In genomic region chr1:136845341-136845740, GRCm38 (mm10) we compare ENCODE assay signal across 34 mouse cellular contexts.
"Had no signal": no experiment of that assay in that cellular context is flagged by ENCODE, and none has a peak within 500 bp of the region (broad histone marks: within the 10 kb centered on the region; RNA-seq: fewer than 3 reads in every experiment).

No protein-coding gene starts in this region.

- H3K4me3 ChIP-seq: heart, adult 2 months; heart, embryonic 10.5 days; heart, embryonic 12.5 days; heart, embryonic 13.5 days; heart, embryonic 15.5 days; hindbrain, embryonic 10.5 days; hindbrain, embryonic 12.5 days; hindbrain, embryonic 13.5 days; hindbrain, embryonic 15.5 days; intestine, embryonic 15.5 days; kidney, embryonic 15.5 days; layer of hippocampus, adult 2 months had no signal

- H3K27ac ChIP-seq: heart, adult 2 months; heart, embryonic 10.5 days; heart, embryonic 13.5 days; heart, embryonic 15.5 days; hindbrain, embryonic 10.5 days; hindbrain, embryonic 12.5 days; hindbrain, embryonic 13.5 days; hindbrain, embryonic 14.5 days; hindbrain, embryonic 15.5 days; hindbrain, postnatal 0 days; intestine, embryonic 15.5 days; kidney, embryonic 15.5 days; kidney, postnatal 0 days; layer of hippocampus, adult 2 months had no signal

- H3K9ac ChIP-seq: heart, embryonic 12.5 days; heart, embryonic 13.5 days; heart, embryonic 15.5 days; hindbrain, embryonic 12.5 days; hindbrain, embryonic 13.5 days; hindbrain, embryonic 14.5 days; hindbrain, embryonic 15.5 days; intestine, embryonic 15.5 days; kidney, embryonic 15.5 days had no signal

- H3K9me3 ChIP-seq: heart, embryonic 10.5 days; heart, embryonic 12.5 days; heart, embryonic 13.5 days; heart, embryonic 15.5 days; hindbrain, embryonic 10.5 days; hindbrain, embryonic 12.5 days; hindbrain, embryonic 13.5 days; hindbrain, embryonic 15.5 days; intestine, embryonic 15.5 days; kidney, embryonic 15.5 days had no signal

- H3K27me3 ChIP-seq: heart, embryonic 12.5 days; heart, embryonic 13.5 days; heart, embryonic 15.5 days; hindbrain, embryonic 12.5 days; hindbrain, embryonic 13.5 days; hindbrain, embryonic 15.5 days; intestine, embryonic 15.5 days; kidney, embryonic 15.5 days had no signal

- ATAC-seq: hindbrain, embryonic 16.5 days; hindbrain, postnatal 0 days; inflammation-experienced regulatory T-cells, adult 6 months; intestine, embryonic 15.5 days; intestine, embryonic 16.5 days; intestine, postnatal 0 days had no signal

- H3K4me2 ChIP-seq: heart, embryonic 11.5 days; heart, embryonic 12.5 days; heart, embryonic 13.5 days; heart, embryonic 15.5 days; hindbrain, embryonic 12.5 days; hindbrain, embryonic 13.5 days; hindbrain, embryonic 14.5 days; hindbrain, embryonic 15.5 days; intestine, embryonic 15.5 days; kidney, embryonic 15.5 days had no signal

- DNase-seq: heart, adult 2 months; heart, postnatal 10 days; heart, postnatal 36 days; heart, postnatal 4 days; kidney, adult 11 months; kidney, adult 18-20 months; kidney, adult 2 months; kidney, adult 8-10 months; kidney, adult 9 months; kidney, postnatal 10 days; kidney, postnatal 14 days; kidney, postnatal 25 days; kidney, postnatal 36 days; kidney, postnatal 4 days; layer of hippocampus, postnatal 36 days had no signal

- H3K4me1 ChIP-seq: heart, embryonic 13.5 days; heart, embryonic 15.5 days; hindbrain, embryonic 12.5 days; hindbrain, embryonic 15.5 days; intestine, embryonic 15.5 days had no signal

- H3K36me3 ChIP-seq: heart, embryonic 10.5 days; heart, embryonic 12.5 days; heart, embryonic 13.5 days; heart, embryonic 15.5 days; hindbrain, embryonic 10.5 days; hindbrain, embryonic 12.5 days; hindbrain, embryonic 13.5 days; hindbrain, embryonic 15.5 days; intestine, embryonic 15.5 days; kidney, embryonic 15.5 days had no signal
